Mouse (Mus musculus) gastrocnemius, postnatal 10 days (tissue): ENCODE measurements at regions not wholly inside any gene's neighbourhood (a gene's known extent, or its start where the extent isn't known, plus 50 kb on each side); places are given as distances from the start of the nearest gene placed in this dataset.
A peak's percentile ranks its signal among the peaks of the same experiment; 100 is the strongest.

Experiments
- DNase-seq: peaks from one replicate; pipeline ENCODE4 v3.0.0; 2021; ENCODE audit warnings: mixed read lengths

- no peak for DNase-seq
These were observed 73.2 kb upstream of the Azi2 start for GRCm38 (mm10) chr9:117967080-117967479.

GRCm38 (mm10) chr9:117966326-117966989, 73.8 kb upstream of the Azi2 start:
- DNase-seq: peak; percentile 6

GRCm38 (mm10) chr9:117962088-117963030, 77.9 kb upstream of the Azi2 start:
- DNase-seq: no peak

GRCm38 (mm10) chr9:117959845-117960244, 80.5 kb upstream of the Azi2 start:
- no peak for DNase-seq

DNA sequence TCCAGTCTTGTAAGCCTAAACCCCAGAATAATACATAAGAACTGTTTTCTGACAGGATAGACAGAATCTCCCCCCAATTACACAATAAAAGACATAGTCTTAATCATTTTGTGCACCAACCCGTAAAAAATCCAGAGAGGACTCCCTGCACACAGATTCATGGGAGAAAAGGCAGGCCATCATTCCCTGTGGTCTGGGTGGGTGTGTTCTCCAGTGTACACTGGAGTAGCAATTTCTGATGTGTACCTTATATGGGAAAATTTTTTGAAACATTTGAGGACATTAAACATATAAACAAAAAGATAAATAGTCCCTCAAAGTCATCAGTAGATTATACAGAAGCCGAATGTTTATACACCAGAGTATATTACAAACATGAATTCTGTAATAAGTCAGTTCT, 83.1 kb upstream of the Azi2 start:
- DNase-seq: no peak

DNA sequence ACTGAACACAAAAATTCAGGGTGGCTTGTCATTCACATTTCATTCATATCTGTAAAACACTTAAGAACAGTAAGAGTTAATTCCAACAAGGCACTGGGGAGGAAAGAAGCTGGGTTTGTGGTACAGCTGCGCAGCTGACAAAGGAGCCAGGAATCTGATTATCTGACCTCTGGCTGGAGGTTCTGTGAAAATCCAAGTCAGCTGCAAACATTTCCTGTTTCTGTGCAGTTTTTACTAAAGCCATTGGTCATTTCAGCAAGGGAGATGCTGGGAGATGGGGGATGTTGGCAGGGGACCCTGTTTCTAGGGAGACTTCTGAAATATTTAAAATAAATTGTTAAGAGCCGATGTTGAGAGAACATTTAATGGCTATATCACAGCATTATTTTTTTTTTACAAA, 83.6 kb upstream of the Azi2 start:
- no peak for DNase-seq

GRCm38 (mm10) chr9:117927466-117927847, 112.8 kb upstream of the Azi2 start:
- DNase-seq: no peak

DNA sequence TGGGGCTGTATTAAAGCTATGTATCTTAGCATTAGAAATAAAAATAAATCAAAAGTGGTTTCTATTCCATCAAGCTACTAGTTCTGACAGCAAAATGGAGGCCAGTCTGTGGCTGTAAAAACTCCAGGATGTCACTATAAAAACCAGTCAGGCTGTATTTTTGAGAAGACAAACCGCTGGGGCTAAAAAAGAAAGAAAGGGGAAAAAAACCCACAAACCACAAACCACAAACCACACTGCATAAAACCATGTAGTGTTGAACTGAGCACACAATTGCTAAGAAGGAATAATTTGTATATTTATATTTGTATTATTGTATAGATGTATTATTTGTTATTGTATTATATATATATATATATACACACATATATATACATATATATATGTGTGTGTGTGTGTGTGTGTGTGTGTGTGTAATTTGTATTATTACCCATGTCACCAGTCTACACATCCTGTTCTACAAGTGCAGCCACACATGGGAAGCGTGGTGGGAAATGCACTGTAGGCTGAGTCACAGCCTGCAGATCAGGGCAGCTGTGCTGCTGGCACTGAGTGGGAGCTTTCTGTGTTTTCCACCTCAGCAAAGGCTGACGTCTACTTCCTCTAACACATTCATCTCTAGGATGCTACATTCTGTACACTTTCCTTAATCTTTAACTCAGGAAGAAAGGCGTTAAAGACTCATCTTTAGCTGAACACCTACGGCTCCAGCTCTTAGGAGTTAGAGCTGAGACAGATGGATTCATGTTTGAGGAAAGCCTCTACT, 113.4 kb upstream of the Azi2 start:
- DNase-seq: no peak

DNA sequence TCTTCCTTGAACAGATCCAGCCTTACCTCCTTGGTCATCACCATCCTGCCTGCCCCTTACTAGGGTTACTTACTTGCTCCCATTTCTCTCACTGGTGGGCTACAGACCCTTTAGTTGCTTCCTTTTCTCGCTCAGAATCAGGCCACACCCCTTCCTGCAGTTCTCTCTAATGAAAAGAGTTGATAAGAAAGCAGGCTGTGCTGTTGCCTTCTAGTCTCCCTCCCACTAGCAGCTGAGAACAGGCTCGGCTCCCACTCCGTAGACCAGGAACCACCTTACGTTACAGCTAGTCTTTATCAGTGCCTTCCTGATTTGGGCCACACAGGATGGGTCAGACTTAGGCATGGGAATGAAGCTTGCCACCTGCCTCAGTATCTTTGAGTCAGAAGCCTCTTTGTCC, 117.3 kb upstream of the Azi2 start:
- no peak for DNase-seq

DNA sequence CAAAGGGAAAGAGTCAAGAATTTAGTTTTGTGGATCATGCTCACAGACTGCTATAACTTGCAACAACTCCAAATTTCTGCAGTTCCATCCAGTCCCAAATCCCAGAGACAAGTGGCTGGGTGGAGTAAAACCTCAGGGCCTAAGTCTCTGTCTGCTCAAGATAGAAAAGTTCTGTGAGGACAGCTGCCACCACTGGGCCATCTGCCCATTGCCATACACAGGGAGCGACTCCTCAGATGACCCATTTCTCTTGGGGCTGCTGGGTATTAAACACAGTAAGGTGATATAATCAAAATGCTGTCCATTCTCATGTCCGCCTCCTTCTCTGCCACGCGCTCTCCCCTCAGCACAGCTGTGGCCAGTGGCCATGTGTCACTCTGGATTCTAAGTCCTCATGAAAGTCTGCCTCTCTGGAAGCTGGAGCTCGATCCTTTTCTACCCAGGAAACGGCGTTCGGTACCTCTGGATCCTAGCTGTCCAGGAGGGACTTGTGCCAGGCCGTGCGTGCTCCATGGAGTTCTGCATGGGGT, 132.3 kb upstream of the Azi2 start:
- DNase-seq: peak; percentile 21

DNA sequence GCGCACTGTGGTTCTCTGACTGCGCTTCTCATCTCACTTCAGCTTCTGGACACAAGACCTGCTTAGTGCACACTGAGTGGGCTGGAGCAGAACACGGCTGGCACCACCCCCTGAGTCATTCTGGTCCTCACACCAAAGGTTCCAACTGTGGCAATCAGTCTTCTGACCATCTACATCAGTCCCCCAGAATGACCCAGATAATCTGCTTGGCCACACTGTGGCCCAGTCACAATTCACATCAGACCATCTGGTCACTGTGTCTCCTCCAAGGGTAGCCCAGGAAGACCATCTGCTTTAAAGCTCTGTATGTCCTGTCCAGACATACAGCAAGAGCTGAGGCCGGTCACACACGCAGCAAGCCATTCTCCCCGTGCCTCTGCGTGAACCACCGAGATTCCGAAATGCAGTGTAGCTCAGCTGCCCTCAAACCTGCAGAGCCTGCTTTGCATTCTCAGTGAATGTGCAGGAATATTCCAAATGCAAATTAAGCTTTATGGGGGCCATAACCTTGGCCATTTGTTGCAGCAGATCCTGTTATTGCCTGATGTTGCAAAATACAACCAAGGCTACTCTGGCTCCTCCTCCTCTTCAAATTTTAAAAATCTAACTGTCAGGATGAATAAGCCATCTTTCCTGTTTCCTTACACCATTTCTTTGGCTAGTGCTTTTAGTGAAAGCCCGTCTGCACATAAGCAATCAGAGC, 135.1 kb upstream of the Azi2 start:
- DNase-seq: no peak

DNA sequence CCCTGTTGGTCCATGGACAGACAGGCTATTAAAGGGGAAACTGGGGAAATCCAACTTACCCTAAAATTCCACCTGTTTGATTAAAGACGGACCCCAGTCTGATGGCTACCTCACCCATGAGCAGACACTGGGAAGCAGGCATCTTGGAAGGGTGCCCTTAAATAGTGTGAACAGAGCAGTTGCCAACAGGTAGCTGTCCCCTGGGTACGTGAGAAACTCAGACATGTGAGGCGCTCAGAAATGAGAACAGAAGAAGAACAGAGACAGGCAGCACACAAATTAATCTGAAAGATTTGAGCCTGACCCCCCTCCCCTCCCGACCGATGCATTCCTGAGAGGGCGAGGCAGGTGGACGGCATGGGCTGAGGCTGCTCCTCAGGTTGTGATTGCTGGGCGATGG, 135.7 kb upstream of the Azi2 start:
- DNase-seq: no peak

DNA sequence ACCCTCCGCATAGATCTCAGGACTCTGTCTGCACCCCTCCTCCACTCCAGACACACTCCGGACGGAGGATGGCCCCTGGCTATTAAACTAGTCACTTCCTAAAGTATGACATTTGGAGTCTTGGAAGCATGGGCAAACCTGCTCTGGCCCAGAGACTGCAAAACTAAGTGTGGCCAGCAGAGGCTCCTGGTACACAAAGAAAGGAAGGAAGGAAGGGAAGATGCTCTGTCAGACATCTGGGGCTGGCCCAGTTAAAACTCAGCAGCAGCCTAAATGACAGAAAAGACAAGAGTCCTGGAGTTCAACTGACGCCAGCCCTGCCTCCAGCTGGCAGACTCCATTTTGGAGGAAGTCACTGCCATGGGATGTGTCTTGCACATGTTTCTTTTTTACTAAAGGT, 137.3 kb upstream of the Azi2 start:
- DNase-seq: peak; percentile 47

DNA sequence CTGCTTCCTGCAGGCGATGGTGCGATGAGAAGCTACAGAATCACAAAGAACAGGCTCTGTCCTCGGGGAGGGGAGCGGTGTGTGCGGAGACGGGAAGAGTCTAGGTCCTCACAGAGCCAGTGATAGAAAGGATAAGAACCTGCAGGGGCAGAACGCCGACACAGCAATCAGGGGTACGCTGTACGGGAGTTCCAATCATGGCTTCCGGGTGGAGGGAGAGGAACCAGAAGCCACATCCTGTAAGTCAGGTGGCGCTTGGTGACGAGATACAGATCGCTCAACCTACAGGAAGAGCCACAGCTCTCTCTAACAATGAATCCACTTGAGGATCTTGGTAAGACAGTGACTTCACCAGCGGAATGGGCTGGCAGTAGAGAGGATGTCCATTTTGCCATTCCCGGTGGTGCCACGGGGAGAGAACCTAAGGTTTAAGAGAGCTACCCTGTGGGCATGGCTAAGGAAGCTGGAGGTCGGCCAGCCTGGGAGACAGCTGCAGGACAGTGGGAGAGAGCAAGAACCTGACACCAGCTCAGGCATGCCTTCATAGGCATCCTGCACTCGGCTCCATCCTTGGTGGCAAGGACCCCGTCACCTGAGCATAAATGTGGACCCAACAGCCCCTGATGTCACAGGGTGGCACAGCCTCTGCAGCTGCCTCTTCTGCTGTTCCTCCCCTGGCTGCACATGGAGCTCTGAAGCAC, 137.9 kb upstream of the Azi2 start:
- no peak for DNase-seq

- DNase-seq: no peak
These were observed 139.7 kb upstream of the Azi2 start for GRCm38 (mm10) chr9:117900631-117901030.

DNA sequence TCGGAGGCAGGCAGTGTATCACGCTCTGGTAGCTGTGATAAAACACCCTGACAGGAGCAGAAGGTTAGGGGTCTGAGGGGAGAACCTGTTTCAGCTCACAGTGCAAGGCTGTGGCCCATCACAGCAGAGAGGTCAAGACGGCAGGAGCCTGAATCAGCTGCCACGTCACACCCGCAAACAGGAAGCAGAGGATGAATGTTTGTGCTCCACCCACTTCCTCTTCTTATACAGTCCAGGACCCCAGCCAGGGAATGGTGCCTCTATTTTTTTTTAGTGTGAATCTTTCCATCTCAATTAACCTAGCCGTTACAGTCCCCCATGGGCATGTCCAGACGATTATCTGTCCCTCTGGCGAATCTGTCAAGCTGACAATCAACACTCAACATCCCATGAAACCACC, 143.8 kb upstream of the Azi2 start:
- no peak for DNase-seq

- DNase-seq: no peak
These were observed 147.7 kb upstream of the Azi2 start for GRCm38 (mm10) chr9:117892601-117893000.

DNA sequence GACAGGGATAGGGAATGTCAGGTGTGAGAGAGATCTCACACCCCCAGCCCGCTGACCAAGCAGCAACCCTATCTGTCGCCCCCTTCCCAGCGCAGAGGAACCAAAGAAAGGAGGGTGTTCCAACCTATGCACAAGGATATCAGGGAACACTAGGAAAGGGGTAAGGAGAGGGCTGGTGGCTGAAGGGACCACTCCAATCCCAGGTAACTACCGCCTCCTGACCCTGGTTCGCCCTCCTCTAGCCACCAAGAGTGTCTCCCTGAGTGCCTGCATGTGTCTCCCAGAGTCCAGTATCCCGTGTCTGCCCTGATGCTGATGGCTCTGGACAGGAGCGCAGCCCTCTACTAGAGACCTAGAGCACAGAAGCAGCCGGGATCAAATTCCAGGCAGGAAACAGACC, 167.1 kb upstream of the Azi2 start:
- DNase-seq: no peak

GRCm38 (mm10) chr9:117872387-117873081, 167.8 kb upstream of the Azi2 start:
- peak; percentile 26 for DNase-seq

DNA sequence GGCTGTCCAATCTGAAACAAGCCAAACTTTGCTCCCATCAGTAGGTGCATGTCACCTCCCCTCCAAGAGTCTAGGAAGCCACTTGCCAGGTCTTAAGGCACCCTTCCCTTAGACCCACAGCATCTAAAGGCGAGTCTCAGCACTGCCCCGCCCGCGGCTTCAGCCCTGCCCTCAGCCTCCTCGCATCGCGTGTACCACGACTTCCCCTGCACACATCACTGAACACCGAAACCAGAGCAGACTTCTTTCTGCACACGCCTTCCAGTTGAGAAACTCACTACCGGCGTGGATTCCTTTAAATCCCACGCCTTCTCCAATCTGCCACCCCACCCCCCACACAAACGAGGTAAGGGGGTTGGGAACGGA, 168.3 kb upstream of the Azi2 start:
- peak; percentile 9 for DNase-seq

DNA sequence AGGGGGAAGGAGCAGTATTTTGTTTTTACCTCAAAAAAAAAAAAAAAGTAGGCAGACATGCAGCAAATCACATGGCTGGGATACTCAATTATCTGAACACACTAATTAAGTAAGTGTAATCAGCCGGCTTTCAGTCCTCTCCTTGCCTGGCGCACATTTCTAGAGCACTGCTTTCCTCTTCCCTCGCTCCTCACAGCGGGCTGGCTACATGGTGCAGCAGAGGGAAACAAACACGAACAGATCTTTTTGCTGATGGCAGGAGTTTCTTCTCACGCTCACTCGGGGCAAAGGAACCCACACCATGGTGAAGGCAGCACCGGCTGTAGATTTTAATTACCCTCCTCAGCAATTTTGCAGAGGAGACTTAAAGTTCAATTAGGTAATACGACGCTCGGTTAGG, 169.7 kb upstream of the Azi2 start:
- no peak for DNase-seq
